Mouse (Mus musculus) bone marrow macrophage, adult 2 months (primary cell): Measurements from ENCODE around the gene Prl.

Source experiments
- CTCF ChIP-seq: IDR thresholded peaks from 2 replicates; pipeline ENCODE4 v1.5.1; 2012; ENCODE audit warnings: low read depth, mild to moderate bottlenecking, low read length, moderate library complexity
- POLR2A ChIP-seq: IDR thresholded peaks from 2 replicates; pipeline ENCODE4 v1.6.1; 2012; ENCODE audit warnings: mild to moderate bottlenecking, low read depth, low read length, borderline replicate concordance

- TF ChIP-seq CTCF (no peak), POLR2A (no peak)
Measured at GRCm38 (mm10) chr13:27027376-27027775, 30.0 kb upstream of the Prl start.
